Mouse (Mus musculus): ENCODE measurements around the gene Plin5.

DNA sequence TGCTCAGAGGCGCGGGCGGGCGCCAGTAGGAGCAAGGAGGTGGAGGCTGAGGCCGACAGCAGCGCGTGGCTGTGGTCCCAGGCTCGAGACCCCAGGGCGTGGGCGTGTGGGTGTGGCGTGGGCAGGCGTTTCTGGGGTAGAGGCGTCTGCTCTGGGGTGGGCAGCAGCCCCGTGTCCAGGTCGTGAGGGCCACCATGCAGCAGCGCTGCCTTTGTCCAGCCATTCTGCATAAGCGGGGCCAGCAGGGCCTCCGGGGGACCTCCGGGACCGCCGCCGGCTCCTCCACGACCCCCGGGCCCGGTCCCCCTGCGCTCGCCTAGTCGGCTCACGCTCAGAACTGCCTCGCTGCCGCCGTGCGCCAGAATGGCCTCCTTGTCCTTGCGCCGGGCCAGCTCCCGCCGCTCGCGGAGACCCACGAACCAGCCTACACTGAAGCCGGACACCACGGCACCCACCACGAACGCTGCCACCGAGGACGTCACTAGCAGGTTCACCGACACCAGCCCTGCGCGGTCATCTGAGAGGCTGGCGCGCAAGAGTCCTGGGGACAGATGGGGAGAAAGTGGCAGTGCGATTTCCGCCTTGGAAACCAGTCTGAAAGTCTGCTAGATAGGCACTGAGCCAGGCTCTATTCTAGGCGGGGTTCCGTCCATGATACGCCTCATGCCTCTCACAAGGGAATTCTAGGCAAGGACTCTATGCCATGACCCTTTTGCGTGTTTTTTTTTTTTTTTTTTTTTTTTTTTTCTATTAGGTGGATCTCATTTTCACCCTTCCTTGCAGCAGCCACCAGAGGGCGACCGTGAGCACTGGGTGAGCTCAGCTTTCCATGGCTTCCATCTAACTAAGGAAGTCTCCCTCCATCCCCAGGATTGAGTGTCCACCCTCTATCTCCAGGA lies 7.2 kb upstream of the Plin5 start:
- TF ChIP-seq POLR2A (IDR thresholded peaks at IDR 0.05; ENCODE audit: control insufficient read depth, extremely low read depth, insufficient read depth, low read length, poor library complexity), result no peak
- TF ChIP-seq CTCF (IDR thresholded peaks at IDR 0.05; ENCODE audit: borderline replicate concordance, control insufficient read depth, extremely low read depth, insufficient read depth, low read length, poor library complexity), result peak; percentile 44; the same call in 1 of the 2 replicates

Data from thymus, adult 2 months (tissue).